In genomic region chr14:123065136-123065535, GRCm38 (mm10) we compare ENCODE assay signal across 20 mouse cellular contexts.
DNase-seq lines count a peak whose midpoint lies in the region; ATAC-seq and TF ChIP-seq lines count a peak whose summit lies in the region.
"Had no signal": no experiment of that assay in that cellular context is flagged by ENCODE, and none has a peak within 500 bp of the region (broad histone marks: within the 10 kb centered on the region; RNA-seq: fewer than 3 reads in every experiment).

No protein-coding gene starts in this region.

- 5% methylated on average over 6 of the region's 6 CpGs for WGBS in forebrain, postnatal 0 days
- WGBS in midbrain, embryonic 16.5 days = 9% methylated on average over 6 of the region's 6 CpGs

- H3K4me1 ChIP-seq in forebrain, postnatal 0 days (ENCODE audit: insufficient read depth) = peaks cover 6% of the 10 kb centered on the region; the same call in 1 of the 2 replicates
- H3K4me1 ChIP-seq in midbrain, embryonic 16.5 days (ENCODE audit: control insufficient read depth, insufficient read depth, low read length) = no peaks in the 10 kb centered on the region; the same call in 1 of the 2 replicates
- H3K4me1 ChIP-seq: limb, embryonic 10.5 days; liver, embryonic 12.5 days; lung, embryonic 15.5 days had no signal

- no peak overlapping the region for H3K9ac ChIP-seq in forebrain, postnatal 0 days
- no peak overlapping the region for H3K9ac ChIP-seq in midbrain, embryonic 16.5 days (ENCODE audit: low read depth, low read length)
- H3K9ac ChIP-seq: liver, embryonic 12.5 days; lung, embryonic 15.5 days had no signal

- H3K4me3 ChIP-seq in forebrain, postnatal 0 days (ENCODE audit: low read depth, low read length) = no peak overlapping the region
- no peak overlapping the region for H3K4me3 ChIP-seq in midbrain, embryonic 16.5 days (ENCODE audit: low read depth, low read length)
- H3K4me3 ChIP-seq: limb, embryonic 10.5 days; liver, embryonic 12.5 days; lung, embryonic 15.5 days; myocyte had no signal

- peak overlapping the region; percentile 21; the same call in 1 of the 2 replicates for H3K4me2 ChIP-seq in forebrain, postnatal 0 days (ENCODE audit: low read depth)
- H3K4me2 ChIP-seq in midbrain, embryonic 16.5 days (ENCODE audit: low read length) = peak overlapping the region; percentile 27
- H3K4me2 ChIP-seq: liver, embryonic 12.5 days; lung, embryonic 15.5 days had no signal

- no peak overlapping the region for H3K27ac ChIP-seq in forebrain, postnatal 0 days (ENCODE audit: low read depth, low read length)
- no peak overlapping the region for H3K27ac ChIP-seq in midbrain, embryonic 16.5 days (ENCODE audit: low read length)
- H3K27ac ChIP-seq: limb, embryonic 10.5 days; liver, embryonic 12.5 days; lung, embryonic 15.5 days; stomach, postnatal 0 days had no signal

- no peaks in the 10 kb centered on the region for H3K36me3 ChIP-seq in forebrain, postnatal 0 days (ENCODE audit: insufficient read depth)
- no peaks in the 10 kb centered on the region for H3K36me3 ChIP-seq in midbrain, embryonic 16.5 days (ENCODE audit: control insufficient read depth, insufficient read depth, low read length)
- H3K36me3 ChIP-seq: limb, embryonic 10.5 days; liver, embryonic 12.5 days; lung, embryonic 15.5 days had no signal

- H3K27me3 ChIP-seq in forebrain, postnatal 0 days (ENCODE audit: insufficient read depth, low read length) = no peaks in the 10 kb centered on the region
- no peaks in the 10 kb centered on the region for H3K27me3 ChIP-seq in midbrain, embryonic 16.5 days (ENCODE audit: control insufficient read depth, insufficient read depth, low read depth, low read length)
- H3K27me3 ChIP-seq: liver, embryonic 12.5 days; lung, embryonic 15.5 days had no signal

- no peak for TF ChIP-seq POLR2A in brain, embryonic 14.5 days (IDR thresholded peaks at IDR 0.05; ENCODE audit: borderline replicate concordance, extremely low read depth, insufficient read depth, insufficient read length, poor library complexity, severe bottlenecking)

- peak; percentile 90 for ATAC-seq in forebrain, postnatal 0 days
- peak; percentile 90 for ATAC-seq in midbrain, embryonic 16.5 days
- ATAC-seq in activated CD4-positive, CD25-positive, alpha-beta regulatory T cell, adult 4 months = no peak
- ATAC-seq: CD4-positive, CD25-positive, alpha-beta regulatory T cell, adult 4 months; intestine, postnatal 0 days; liver, embryonic 12.5 days had no signal

- H3K9me3 ChIP-seq in forebrain, postnatal 0 days (ENCODE audit: low read length) = no peaks in the 10 kb centered on the region
- no peaks in the 10 kb centered on the region for H3K9me3 ChIP-seq in midbrain, embryonic 16.5 days (replicated peaks; ENCODE audit: control insufficient read depth, low read length, poor library complexity, severe bottlenecking)
- H3K9me3 ChIP-seq: limb, embryonic 10.5 days; liver, embryonic 12.5 days; lung, embryonic 15.5 days had no signal

- no peak for TF ChIP-seq CTCF in brain, embryonic 14.5 days (IDR thresholded peaks at IDR 0.05; ENCODE audit: borderline replicate concordance, extremely low read depth, insufficient read depth, insufficient read length)
- no peak for TF ChIP-seq CTCF in forebrain, postnatal 0 days (IDR thresholded peaks at IDR 0.05; ENCODE audit: low read depth)

- peak; percentile 95 for DNase-seq in brain, embryonic 14.5 days (ENCODE audit: low read depth)
- DNase-seq in brain, embryonic 18.5 days (ENCODE audit: low read depth, low spot score) = peak; percentile 1
- DNase-seq in forebrain, postnatal 0 days = no peak
- DNase-seq in thymus, postnatal 4 days = no peak
- no peak for DNase-seq in thymus, adult 18-20 months
- no peak for DNase-seq in ovary, adult 18-20 months (ENCODE audit: low spot score)
- DNase-seq: adrenal gland, postnatal 10 days; cerebellum, adult 9-10 months; gastrocnemius, postnatal 14 days; heart, postnatal 14 days; kidney, postnatal 14 days had no signal

Comparison
In these comparisons a context has a peak if more than half of its experiments do, and no peak if none do; other contexts are left out.
1. DNase-seq: peak in brain, embryonic 14.5 days (single experiment) and brain, embryonic 18.5 days (single experiment); none in forebrain, postnatal 0 days (single experiment), thymus, postnatal 4 days (single experiment), thymus, adult 18-20 months (0 of 2) and ovary, adult 18-20 months (single experiment).